Mouse (Mus musculus): Measurements from ENCODE around the gene Actr5. TPM values are rescaled to one million over a fixed set of nuclear protein-coding genes. Genes with fewer than 3 reads are reported as not detected.

Actr5 gene
- polyA plus RNA-seq, 1 experiment from 2014 or later = 16.7 TPM

DNA sequence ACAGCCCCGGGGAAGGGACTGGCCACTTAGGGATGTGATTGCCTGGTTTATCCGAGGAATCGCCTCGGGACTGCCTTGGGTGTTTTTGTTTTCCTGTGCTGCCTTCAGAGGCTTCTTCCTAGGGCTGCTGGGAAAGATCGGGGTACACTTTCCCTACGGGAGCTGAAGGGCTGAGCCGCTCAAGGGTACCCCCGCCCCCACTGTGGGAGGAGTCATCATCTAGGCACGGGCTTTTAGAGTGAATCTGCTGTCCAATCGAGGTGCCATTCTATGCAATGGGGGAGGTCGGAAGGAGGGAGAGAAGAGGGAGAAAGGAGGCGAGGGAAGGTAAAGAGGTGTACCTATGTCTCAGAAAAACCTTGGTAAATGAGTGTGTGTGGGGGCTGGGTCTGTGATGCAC, 8.4 kb upstream of the Actr5 start:
- Histone ChIP-seq H3K27ac (replicated peaks) (no peak overlapping the region), H3K27me3 (replicated peaks; ENCODE audit: low read depth, poor library complexity, severe bottlenecking) (peaks cover 98% of the 10 kb centered on the region), H3K9me3 (no peaks in the 10 kb centered on the region), H3K36me3 (replicated peaks) (no peaks in the 10 kb centered on the region), H3K4me3 (0 out of 2 replicates have a peak overlapping the region, but pooled peaks have one; percentile 29), H3K4me1 (peaks cover 29% of the 10 kb centered on the region)
- WGBS = under 1% methylated on average over 12 of the region's 12 CpGs
- peak; percentile 39 for DNase-seq (ENCODE audit: low spot score)

DNA sequence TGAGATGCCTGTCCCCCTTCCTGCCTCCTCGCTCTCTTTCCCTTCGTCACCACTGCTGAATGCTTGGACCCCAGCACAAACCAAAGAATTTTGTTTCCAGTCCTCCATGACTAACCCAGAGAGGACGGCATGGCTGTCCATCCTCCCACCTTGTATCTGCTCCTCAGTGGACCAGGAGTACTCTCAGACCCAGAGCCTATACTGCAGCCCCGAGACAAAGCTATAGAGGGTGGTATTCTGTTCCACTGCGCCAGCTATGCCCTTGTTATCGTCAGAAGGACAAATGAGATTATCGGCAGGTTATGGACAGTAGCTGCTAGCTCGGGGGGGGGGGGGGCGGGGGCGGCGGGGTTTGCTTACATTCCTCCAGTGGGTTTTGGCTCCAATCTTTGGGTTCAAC, 7.9 kb upstream of the Actr5 start:
- Histone ChIP-seq H3K36me3 (replicated peaks) (no peaks in the 10 kb centered on the region), H3K27ac (replicated peaks) (no peak overlapping the region), H3K27me3 (replicated peaks; ENCODE audit: low read depth, poor library complexity, severe bottlenecking) (peaks cover 98% of the 10 kb centered on the region), H3K9me3 (no peaks in the 10 kb centered on the region), H3K4me1 (peaks cover 25% of the 10 kb centered on the region), H3K4me3 (0 out of 2 replicates have a peak overlapping the region, but pooled peaks have one; percentile 29)
- 10% methylated on average over 11 of the region's 11 CpGs for WGBS
- DNase-seq (ENCODE audit: low spot score) = no peak

DNA sequence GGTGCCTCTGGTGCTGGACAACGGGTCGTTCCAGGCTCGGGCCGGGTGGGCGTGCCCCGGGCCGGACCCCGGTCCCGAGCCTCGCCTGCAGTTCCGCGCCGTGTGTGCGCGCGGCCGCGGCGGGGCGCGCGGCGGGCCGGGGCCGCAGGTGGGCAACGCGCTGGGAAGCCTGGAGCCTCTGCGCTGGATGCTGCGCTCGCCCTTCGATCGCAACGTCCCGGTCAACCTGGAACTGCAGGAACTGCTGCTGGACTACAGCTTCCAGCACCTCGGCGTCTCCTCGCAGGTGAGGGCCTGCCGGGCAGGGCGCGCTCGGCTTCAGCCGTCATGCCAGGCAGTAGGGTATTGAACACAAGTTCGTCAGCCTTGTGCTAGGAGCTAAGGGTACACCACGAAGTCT, 543 bp downstream of the Actr5 start:
- under 1% methylated on average over 44 of the region's 44 CpGs for WGBS
- DNase-seq (ENCODE audit: low spot score) = no peak

DNA sequence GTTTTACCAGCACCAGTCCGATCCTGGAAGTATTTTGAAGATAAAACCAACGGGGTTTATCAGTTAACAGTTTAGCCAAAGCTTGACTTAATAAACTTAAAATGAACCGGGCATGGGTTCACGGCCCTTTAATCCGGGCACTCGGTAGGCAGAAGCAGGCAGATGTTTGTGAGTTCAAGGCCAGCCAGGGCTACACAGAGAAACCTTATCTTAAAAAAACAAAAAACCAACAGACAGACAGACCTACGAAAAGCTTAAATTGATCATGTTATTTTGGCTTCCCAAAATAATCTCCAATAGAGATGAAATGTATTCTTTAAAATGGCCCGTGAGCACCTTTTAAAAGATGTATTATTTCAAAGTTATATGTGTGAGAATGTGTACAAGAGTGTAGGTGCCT, 1.0 kb downstream of the Actr5 start:
- Histone ChIP-seq H3K27ac (replicated peaks) (no peak overlapping the region), H3K27me3 (replicated peaks; ENCODE audit: low read depth, poor library complexity, severe bottlenecking) (peaks cover 22% of the 10 kb centered on the region), H3K4me3 (peak overlapping the region; percentile 83), H3K4me1 (peaks cover 17% of the 10 kb centered on the region), H3K36me3 (replicated peaks) (peaks cover 43% of the 10 kb centered on the region), H3K9me3 (no peaks in the 10 kb centered on the region)
- no peak for DNase-seq (ENCODE audit: low spot score)
- 40% methylated on average over 8 of the region's 8 CpGs for WGBS

More for the DNA sequence above, 543 bp downstream of the Actr5 start:
- Histone ChIP-seq H3K27me3 (replicated peaks; ENCODE audit: low read depth, poor library complexity, severe bottlenecking) (peaks cover 25% of the 10 kb centered on the region), H3K4me1 (peaks cover 17% of the 10 kb centered on the region), H3K27ac (replicated peaks) (peak overlapping the region; percentile 93), H3K4me3 (peak overlapping the region; percentile 83), H3K9me3 (no peaks in the 10 kb centered on the region), H3K36me3 (replicated peaks) (peaks cover 39% of the 10 kb centered on the region)

DNA sequence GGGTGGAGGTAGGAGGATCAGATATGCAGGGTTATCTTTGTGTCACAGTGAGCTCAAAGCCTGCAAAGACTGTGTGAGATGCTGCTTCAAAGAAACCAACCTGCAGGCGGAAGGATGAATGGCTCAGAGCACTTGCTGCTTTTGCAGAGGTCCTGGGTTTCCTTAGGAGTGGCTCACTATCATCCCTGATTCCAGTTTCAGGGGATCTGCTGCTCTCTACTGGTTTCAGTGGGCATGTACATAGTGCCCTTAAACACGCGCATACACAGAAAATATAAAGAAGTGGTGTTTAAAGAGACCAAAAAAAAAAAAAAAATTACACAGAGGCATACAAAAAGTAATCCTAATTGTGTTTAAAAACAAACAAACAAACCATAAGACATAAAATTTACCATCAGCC, 4.2 kb downstream of the Actr5 start:
- Histone ChIP-seq H3K4me1 (peaks cover 17% of the 10 kb centered on the region), H3K4me3 (no peak overlapping the region), H3K36me3 (replicated peaks) (peaks cover 75% of the 10 kb centered on the region), H3K27ac (replicated peaks) (no peak overlapping the region), H3K9me3 (no peaks in the 10 kb centered on the region), H3K27me3 (replicated peaks; ENCODE audit: low read depth, poor library complexity, severe bottlenecking) (no peaks in the 10 kb centered on the region)
- DNase-seq (ENCODE audit: low spot score) = no peak
- 75% methylated on average over 3 of the region's 3 CpGs for WGBS

DNA sequence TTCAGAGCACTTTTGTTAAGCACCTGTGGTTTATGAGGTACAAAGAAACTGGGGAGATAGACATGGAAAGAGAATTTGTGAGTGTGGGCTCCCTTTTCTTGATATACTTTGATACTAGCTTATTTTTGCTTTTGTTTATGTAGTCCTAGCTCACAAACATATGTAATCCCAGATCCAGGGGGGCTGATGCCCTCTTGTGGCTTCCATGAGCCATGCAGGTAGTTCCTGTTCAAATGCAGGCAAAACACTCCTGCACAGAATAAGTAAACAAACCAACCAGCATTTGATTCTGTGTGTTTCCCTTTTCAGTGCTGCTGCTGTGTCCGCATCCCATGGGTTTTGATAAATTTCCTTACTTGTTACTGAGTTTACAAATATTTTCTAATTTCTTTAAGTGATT, 4.7 kb downstream of the Actr5 start:
- H3K4me3 ChIP-seq = no peak overlapping the region
- DNase-seq (ENCODE audit: low spot score) = peak; percentile 39
- H3K9me3 ChIP-seq = no peaks in the 10 kb centered on the region
- H3K4me1 ChIP-seq = peaks cover 17% of the 10 kb centered on the region
- peaks cover 79% of the 10 kb centered on the region for H3K36me3 ChIP-seq (replicated peaks)
- H3K27me3 ChIP-seq (replicated peaks; ENCODE audit: low read depth, poor library complexity, severe bottlenecking) = no peaks in the 10 kb centered on the region
- H3K27ac ChIP-seq (replicated peaks) = no peak overlapping the region
- WGBS = 83% methylated on average over 1 of the region's 1 CpGs

DNA sequence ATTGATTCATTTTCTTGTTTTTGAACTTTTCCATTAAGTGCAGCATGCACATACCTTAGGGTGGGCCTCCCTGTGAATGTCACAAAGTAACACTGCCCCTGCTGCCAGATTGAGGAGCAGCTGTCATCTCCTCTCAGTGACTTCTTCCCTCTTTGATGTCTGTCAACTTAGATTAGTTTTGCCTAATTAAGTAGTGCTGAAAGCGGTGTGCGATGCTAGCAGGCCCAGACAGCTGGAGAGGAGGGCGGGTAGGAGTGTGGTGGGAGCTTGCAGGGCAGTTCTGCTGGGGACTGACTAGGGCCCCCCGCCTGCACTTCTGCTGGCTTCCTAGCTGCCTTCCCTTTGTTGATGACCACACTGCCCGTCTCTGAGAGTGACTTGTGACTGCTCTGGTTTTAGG, 7.2 kb downstream of the Actr5 start:
- WGBS = 81% methylated on average over 5 of the region's 5 CpGs
- Histone ChIP-seq H3K36me3 (replicated peaks) (peaks cover 97% of the 10 kb centered on the region), H3K27ac (replicated peaks) (no peak overlapping the region), H3K4me1 (no peaks in the 10 kb centered on the region), H3K27me3 (replicated peaks; ENCODE audit: low read depth, poor library complexity, severe bottlenecking) (no peaks in the 10 kb centered on the region), H3K9me3 (no peaks in the 10 kb centered on the region), H3K4me3 (no peak overlapping the region)
- DNase-seq (ENCODE audit: low spot score) = no peak

DNA sequence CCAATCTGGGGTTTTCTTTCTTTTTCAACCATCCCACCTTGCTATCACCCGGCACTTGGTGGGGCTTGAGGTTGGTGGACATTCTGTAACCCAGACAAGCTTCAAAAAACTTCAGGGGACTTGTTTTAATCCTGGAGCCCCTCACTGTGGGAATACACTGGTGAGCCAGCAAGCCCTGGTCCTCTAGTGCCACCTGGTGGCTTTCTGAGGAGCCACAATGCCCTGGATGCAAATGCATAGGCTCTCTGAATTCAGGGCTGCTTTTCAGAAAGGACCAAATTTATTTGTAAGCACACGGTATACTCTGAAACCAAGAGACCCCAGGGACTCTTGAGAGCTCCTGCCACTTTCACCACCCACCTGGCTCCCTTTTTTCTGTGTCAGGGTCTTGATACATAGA, 17.2 kb downstream of the Actr5 start:
- Histone ChIP-seq H3K4me3 (no peak overlapping the region), H3K27ac (replicated peaks) (no peak overlapping the region), H3K27me3 (replicated peaks; ENCODE audit: low read depth, poor library complexity, severe bottlenecking) (no peaks in the 10 kb centered on the region), H3K9me3 (no peaks in the 10 kb centered on the region), H3K36me3 (replicated peaks) (peaks cover 44% of the 10 kb centered on the region), H3K4me1 (no peaks in the 10 kb centered on the region)
- 20% methylated on average over 2 of the region's 2 CpGs for WGBS
- peak; percentile 74 for DNase-seq (ENCODE audit: low spot score)

DNA sequence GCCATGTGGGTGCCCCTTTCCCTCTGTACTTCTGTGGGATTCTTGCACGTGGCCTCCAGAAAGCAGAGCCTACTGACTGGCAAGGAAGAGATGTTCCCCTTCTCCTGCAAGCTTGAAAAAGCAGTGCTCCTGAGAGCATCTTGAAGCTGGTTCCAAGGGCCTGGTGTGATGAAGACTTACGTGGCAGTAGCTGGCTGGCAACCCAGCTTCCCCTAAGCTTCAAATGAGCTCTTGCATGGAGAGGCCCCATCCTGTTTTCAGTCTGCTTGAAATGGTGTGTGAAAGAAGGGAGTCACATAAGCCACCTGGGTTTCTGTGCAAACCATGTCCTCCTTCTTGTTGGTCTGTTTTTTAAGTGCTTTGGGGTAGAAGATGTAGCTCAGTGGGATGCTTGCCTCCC, 17.9 kb downstream of the Actr5 start:
- Histone ChIP-seq H3K36me3 (replicated peaks) (peaks cover 37% of the 10 kb centered on the region), H3K27me3 (replicated peaks; ENCODE audit: low read depth, poor library complexity, severe bottlenecking) (no peaks in the 10 kb centered on the region), H3K4me3 (no peak overlapping the region), H3K9me3 (no peaks in the 10 kb centered on the region), H3K27ac (replicated peaks) (no peak overlapping the region), H3K4me1 (no peaks in the 10 kb centered on the region)
- WGBS = 83% methylated on average over 2 of the region's 2 CpGs
- DNase-seq (ENCODE audit: low spot score) = no peak

DNA sequence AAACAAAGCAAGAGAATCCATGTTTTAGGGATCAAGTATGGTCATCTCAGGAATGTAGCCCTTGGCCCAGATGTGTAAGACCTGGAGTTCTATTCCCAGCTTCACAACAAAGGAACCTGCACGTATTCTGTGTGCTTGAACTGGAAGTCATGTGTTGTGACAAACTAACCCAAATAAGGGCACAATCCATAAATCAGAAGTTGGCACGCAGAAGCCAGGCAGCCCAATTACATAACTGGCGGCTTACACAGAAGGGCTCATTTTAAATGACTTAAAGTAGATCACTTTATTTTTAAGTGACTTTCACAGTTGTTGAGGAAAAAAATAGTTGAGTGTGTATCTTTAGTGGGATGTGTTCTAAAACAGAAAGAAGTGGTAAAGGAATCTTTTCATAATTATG, 19.1 kb downstream of the Actr5 start:
- H3K4me3 ChIP-seq = no peak overlapping the region
- H3K4me1 ChIP-seq = no peaks in the 10 kb centered on the region
- 88% methylated on average over 3 of the region's 3 CpGs for WGBS
- H3K27ac ChIP-seq (replicated peaks) = no peak overlapping the region
- no peaks in the 10 kb centered on the region for H3K9me3 ChIP-seq
- DNase-seq (ENCODE audit: low spot score) = no peak
- H3K36me3 ChIP-seq (replicated peaks) = peaks cover 25% of the 10 kb centered on the region
- H3K27me3 ChIP-seq (replicated peaks; ENCODE audit: low read depth, poor library complexity, severe bottlenecking) = no peaks in the 10 kb centered on the region

DNA sequence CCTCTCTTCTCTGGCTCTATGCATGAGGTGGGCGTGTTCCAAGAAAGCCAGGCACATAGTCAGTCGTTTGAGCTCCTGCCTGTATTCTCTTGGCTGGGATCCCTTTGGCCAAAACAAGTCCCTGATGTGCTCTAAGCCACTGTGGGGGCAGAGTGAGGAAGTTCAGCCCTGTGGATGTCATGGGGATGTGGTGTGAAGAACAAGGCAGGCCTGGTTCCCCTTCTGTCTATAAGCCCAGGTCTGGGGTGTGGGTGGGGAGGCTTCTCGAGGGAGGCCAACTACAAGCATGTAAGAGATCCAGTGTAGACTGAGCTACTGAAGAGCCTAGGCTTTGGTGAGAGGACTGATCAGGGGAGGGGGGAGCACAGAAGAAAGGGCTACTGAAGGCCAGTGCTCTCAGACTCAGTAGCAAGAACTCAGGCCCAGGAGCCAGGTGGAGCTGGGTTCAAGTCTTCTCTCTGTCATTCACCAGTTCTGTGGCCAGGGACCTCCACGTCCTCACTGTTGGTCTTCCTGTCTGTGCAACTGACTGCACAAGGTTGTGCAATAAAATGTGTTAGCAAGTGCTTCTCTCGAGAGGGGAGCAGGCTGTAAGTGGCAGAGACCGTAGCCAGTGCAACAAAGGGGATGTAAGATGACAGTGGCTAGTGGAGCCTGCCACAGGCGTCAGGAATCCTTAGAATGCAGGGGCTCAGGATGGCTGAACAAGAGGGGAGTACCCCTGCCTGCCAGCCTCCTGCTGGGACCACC, 26.6 kb downstream of the Actr5 start:
- Histone ChIP-seq H3K4me3 (no peak overlapping the region), H3K27me3 (replicated peaks; ENCODE audit: low read depth, poor library complexity, severe bottlenecking) (no peaks in the 10 kb centered on the region), H3K4me1 (no peaks in the 10 kb centered on the region), H3K9me3 (no peaks in the 10 kb centered on the region), H3K27ac (replicated peaks) (no peak overlapping the region), H3K36me3 (replicated peaks) (no peaks in the 10 kb centered on the region)
- 63% methylated on average over 7 of the region's 7 CpGs for WGBS
- DNase-seq (ENCODE audit: low spot score) = no peak

DNA sequence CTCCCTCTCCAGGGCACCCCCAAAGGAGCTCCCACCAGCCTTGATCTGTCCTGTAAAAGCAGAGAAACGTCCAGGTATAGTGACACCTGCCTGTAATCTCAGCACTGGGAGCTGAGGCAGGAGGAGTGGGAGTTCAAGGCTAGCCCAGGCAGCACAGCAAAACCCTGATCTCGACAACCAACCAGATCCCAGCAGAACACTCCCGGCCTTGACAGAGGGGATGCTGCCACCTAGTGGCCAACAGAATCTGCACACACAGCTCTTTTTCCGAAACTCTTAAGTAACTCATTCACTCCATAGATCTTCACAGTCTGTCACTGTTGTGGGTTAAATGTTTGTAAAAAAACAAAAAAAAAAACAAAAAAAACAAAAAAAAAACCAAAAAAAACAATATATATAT, 28.3 kb downstream of the Actr5 start:
- H3K27me3 ChIP-seq (replicated peaks; ENCODE audit: low read depth, poor library complexity, severe bottlenecking) = no peaks in the 10 kb centered on the region
- DNase-seq (ENCODE audit: low spot score) = peak; percentile 82
- H3K4me3 ChIP-seq = no peak overlapping the region
- no peaks in the 10 kb centered on the region for H3K4me1 ChIP-seq
- WGBS = 7% methylated on average over 4 of the region's 4 CpGs
- H3K9me3 ChIP-seq = no peaks in the 10 kb centered on the region
- H3K36me3 ChIP-seq (replicated peaks) = no peaks in the 10 kb centered on the region
- H3K27ac ChIP-seq (replicated peaks) = no peak overlapping the region

DNA sequence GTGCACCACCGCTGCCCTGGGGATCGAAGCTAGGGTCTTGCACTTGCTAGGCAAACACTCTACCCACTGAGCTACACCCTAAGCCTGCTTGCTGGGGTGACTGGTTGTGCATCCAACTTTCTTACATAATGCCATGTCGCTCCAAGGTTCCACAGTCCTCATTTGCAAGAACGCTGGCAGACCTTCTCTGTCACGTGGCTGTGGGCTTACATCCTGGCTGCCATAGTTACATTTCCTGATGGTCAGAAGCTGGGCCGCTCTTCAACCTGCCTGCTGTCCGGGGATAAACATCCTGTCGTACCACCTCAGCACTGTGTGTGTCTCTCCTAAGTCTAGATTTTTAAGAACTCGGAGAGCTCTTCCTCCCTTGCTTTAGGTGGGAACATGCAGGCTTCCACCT, 30.0 kb downstream of the Actr5 start:
- WGBS = 84% methylated on average over 9 of the region's 9 CpGs
- Histone ChIP-seq H3K9me3 (no peaks in the 10 kb centered on the region), H3K27me3 (replicated peaks; ENCODE audit: low read depth, poor library complexity, severe bottlenecking) (no peaks in the 10 kb centered on the region), H3K36me3 (replicated peaks) (no peaks in the 10 kb centered on the region), H3K27ac (replicated peaks) (no peak overlapping the region), H3K4me1 (peaks cover 10% of the 10 kb centered on the region), H3K4me3 (no peak overlapping the region)
- no peak for DNase-seq (ENCODE audit: low spot score)
